Mouse (Mus musculus) ES-Bruce4 (cell line): ENCODE measurements around the gene Ly75.

Source experiments
- CTCF ChIP-seq: IDR thresholded peaks from one replicate; pipeline ENCODE4 v1.8.1; 2011; ENCODE audit warnings: low read depth, low read length
- EP300 ChIP-seq: IDR thresholded peaks from 2 replicates; pipeline ENCODE4 v1.6.1; 2011; ENCODE audit warnings: low read depth, low read length; ENCODE audit not compliant: insufficient read depth

DNA sequence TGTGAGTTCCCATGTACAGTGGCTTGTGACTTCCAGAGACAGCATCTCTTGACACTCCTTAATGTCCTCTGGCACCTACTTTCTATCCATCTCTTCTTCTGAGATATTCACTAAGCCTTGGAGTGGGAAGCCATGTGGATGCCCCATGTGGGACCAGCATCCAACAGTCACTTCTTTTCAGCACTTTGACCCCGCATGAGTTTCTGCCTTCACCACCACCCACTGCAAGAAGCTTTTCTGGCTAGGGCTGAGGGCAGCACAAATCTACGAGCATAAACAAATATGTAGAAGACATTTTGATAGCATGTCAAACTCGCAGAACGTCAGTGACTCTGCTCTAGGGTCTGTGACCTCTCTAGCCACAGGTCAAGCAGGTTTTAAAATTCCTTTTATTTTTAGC lies 9.2 kb upstream of the Ly75 start:
- TF ChIP-seq EP300 (no peak), CTCF (no peak)
